Mouse (Mus musculus) liver, adult (tissue): ENCODE measurements around the gene Pitpnm2.
A peak's percentile ranks its signal among the peaks of the same experiment; 100 is the strongest.

ENCODE experiments used
- GATA4 ChIP-seq: IDR thresholded peaks from 2 replicates; pipeline ENCODE4 v1.6.1; 2014; ENCODE audit warnings: mild to moderate bottlenecking, low read length; ENCODE audit not compliant: insufficient replicate concordance

The Pitpnm2 gene

GRCm38 (mm10) chr5:124213588-124214469, 35.7 kb downstream of the Pitpnm2 start:
- peak; percentile 54; the same call in 1 of the 2 replicates for TF ChIP-seq GATA4

- no peak for TF ChIP-seq GATA4
Measured at GRCm38 (mm10) chr5:124211669-124212068, 37.9 kb downstream of the Pitpnm2 start.

- peak; percentile 72; the same call in 1 of the 2 replicates for TF ChIP-seq GATA4
Measured at GRCm38 (mm10) chr5:124211234-124211633, 38.3 kb downstream of the Pitpnm2 start.

GRCm38 (mm10) chr5:124210281-124211016, 39.1 kb downstream of the Pitpnm2 start:
- TF ChIP-seq GATA4 = no peak

- no peak for TF ChIP-seq GATA4
Measured at GRCm38 (mm10) chr5:124209850-124210249, 39.7 kb downstream of the Pitpnm2 start.

GRCm38 (mm10) chr5:124208030-124208429, 41.5 kb downstream of the Pitpnm2 start:
- no peak for TF ChIP-seq GATA4

GRCm38 (mm10) chr5:124206481-124207038, 43.0 kb downstream of the Pitpnm2 start:
- no peak for TF ChIP-seq GATA4

- TF ChIP-seq GATA4 = no peak; the same call in 1 of the 2 replicates
Measured at GRCm38 (mm10) chr5:124205809-124206380, 43.7 kb downstream of the Pitpnm2 start.

- no peak for TF ChIP-seq GATA4
Measured at GRCm38 (mm10) chr5:124205211-124205610, 44.3 kb downstream of the Pitpnm2 start.

- no peak for TF ChIP-seq GATA4
Measured at GRCm38 (mm10) chr5:124204127-124204794, 45.3 kb downstream of the Pitpnm2 start.

- TF ChIP-seq GATA4 = no peak
Measured at GRCm38 (mm10) chr5:124203251-124203650, 46.3 kb downstream of the Pitpnm2 start.

- no peak for TF ChIP-seq GATA4
Measured at GRCm38 (mm10) chr5:124202071-124202470, 47.5 kb downstream of the Pitpnm2 start.

- TF ChIP-seq GATA4 = no peak
Measured at GRCm38 (mm10) chr5:124201564-124201963, 48.0 kb downstream of the Pitpnm2 start.

- no peak for TF ChIP-seq GATA4
Measured at GRCm38 (mm10) chr5:124200844-124201243, 48.7 kb downstream of the Pitpnm2 start.

GRCm38 (mm10) chr5:124199168-124199567, 50.4 kb downstream of the Pitpnm2 start:
- TF ChIP-seq GATA4 = no peak
